Mouse (Mus musculus) cerebellum, postnatal 36 days (tissue): ENCODE measurements around the gene Pcx.
A peak's percentile ranks its signal among the peaks of the same experiment; 100 is the strongest.

Experiments used
- DNase-seq, 2 experiments: peaks; one replicate each; pipeline ENCODE4 v3.0.0; 2021 to 2022; ENCODE audit warnings: mixed read lengths in 2 of 2

Gene Pcx

DNA sequence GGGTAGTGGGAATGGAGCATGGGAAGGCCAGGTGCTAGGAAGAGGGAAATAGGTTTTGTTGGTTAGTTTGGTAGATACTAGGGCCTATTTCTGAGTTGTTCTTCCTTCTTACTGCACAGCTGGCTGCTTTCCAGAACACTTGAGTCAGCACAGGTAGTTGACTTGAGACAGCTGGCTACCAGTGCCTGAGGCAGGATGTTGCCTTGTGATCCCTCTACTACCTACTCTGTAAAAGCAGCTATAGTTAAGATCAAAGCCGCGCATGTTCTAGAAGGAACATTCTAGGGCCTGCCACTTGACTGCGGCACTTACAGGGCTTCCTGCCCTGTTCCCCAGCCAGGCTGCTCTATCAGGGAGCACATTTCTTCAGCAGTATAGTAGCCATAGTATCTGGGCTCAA lies 79.8 kb downstream of the Pcx start:
- DNase-seq = no peak

DNA sequence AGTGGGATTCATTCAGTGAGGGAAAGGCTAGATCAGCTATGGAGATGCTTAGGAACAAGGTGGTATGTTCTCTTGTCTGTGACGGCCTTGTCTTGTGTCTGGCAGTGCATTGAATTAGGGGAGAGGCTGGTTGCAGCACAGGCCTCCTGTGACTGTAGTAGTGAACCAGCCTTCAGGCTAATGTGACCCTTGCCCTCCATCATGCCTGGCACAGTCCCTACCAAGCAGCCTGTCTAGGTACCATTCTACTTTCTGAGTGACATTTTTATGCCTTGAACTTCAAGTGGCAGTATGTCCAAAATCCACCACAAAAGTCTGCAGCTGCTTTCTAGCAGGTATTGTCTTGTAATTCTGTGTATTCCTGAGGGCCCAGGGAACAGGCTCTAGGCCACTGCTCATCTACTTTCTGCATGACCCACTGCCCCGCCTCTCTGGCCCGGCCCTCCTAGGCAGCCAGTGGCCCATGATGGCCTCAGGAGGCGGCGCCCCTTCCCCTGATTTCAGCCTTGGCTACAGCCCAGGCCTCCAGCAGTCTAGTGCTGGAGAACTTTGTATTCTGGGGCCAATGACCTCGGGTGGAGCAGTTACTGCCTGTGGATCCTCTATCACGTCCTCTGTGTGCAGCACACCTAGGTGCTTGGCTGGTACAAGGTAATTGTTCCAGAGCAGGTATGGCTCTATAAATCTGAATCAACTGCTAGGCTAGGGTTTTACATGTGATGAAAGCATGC lies 83.7 kb downstream of the Pcx start:
- no peak for DNase-seq

DNA sequence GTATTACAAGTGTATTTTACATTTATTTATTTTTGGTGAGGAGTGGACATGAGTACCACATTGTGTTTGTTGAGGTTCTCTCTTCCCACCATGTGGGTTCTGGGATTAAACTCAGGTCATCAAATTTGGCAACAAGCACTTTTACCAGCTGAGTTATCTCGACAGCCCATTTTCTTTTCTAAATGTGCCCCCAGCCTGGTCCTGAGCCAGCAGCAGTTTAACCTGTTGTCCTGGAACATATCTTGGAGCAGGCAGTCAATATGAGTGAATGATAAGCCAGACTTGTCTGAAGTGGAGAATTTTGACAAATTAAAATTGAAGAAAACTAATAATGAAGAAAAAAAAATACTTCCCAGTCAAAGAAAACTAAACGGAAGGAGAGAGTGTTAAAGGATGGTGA lies 85.8 kb downstream of the Pcx start:
- no peak for DNase-seq

- DNase-seq = no peak
Measured at GRCm38 (mm10) chr19:4602459-4602858, 92.2 kb downstream of the Pcx start.

DNA sequence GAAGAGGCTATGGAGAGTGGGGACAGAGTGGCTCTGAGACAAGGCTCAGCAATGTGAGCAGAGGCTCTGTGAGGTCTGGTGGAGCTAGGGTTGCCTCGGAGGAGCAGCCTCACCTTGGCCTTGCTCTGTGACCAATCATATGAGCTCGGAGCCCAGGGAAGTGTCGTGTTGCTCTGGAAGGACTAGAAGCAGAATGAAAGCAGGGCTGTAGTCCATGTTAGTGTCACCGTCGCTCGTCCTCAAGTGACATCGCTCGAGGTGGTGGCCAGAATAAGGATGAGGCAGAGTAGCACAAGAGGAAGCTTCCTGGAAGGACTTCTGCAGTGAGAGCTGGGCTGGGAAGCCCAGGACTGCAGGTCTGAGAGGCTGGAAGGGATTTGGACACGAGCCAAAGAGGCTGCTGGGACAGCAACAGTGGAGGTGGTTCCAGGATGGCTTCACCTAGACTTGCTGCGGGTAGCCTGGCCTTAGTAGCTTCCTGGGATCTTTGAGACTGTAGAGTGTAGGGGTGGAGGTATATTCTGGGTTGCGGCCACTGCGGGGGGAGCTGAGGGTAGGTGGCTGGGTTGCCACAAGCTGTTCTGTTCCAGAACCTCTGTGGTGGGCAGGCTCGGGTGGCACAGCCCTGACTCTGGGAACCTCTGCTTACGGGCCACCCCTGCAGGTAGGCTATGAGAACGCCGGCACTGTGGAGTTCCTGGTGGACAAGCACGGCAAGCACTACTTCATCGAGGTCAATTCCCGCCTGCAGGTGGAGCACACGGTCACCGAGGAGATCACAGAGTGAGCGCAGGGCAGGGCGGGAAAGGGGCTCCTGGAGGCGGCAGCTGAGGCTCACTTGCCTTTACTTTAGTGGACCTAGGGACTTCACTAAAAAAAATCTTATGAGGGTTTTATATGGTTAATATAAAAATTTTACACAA lies 93.8 kb downstream of the Pcx start:
- DNase-seq = peak; percentile 63 to 66

DNA sequence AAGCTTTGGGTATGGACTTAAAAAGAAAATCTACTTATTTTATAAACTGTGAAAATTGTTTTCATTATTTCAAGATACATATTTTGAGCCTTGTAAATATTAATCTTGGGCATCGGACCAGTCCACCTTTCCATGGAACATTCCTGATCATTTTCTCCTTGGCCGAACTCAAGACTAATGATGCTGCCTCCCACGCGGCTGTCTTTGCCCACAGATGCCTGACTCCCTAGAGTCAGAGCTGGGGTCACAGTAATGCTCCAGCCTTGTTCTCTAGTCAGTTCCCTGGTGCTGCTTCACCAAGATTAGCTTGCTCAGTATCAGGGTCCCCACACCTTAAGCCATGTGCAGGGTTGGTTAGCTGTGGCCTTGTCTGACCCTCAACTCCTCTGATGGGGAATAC lies 95.4 kb downstream of the Pcx start:
- DNase-seq = no peak

- no peak for DNase-seq
Measured at GRCm38 (mm10) chr19:4607406-4607805, 97.1 kb downstream of the Pcx start.

- no peak for DNase-seq
Measured at GRCm38 (mm10) chr19:4608511-4608910, 98.2 kb downstream of the Pcx start.

GRCm38 (mm10) chr19:4610109-4610508 lies 99.8 kb downstream of the Pcx start:
- no peak for DNase-seq

GRCm38 (mm10) chr19:4612181-4612961 lies 102.1 kb downstream of the Pcx start:
- DNase-seq = no peak

GRCm38 (mm10) chr19:4613464-4614304 lies 103.4 kb downstream of the Pcx start:
- DNase-seq = peak in 1 of 2 experiments; percentile 20

GRCm38 (mm10) chr19:4614305-4615150 lies 104.3 kb downstream of the Pcx start:
- DNase-seq = peak; percentile 37

DNA sequence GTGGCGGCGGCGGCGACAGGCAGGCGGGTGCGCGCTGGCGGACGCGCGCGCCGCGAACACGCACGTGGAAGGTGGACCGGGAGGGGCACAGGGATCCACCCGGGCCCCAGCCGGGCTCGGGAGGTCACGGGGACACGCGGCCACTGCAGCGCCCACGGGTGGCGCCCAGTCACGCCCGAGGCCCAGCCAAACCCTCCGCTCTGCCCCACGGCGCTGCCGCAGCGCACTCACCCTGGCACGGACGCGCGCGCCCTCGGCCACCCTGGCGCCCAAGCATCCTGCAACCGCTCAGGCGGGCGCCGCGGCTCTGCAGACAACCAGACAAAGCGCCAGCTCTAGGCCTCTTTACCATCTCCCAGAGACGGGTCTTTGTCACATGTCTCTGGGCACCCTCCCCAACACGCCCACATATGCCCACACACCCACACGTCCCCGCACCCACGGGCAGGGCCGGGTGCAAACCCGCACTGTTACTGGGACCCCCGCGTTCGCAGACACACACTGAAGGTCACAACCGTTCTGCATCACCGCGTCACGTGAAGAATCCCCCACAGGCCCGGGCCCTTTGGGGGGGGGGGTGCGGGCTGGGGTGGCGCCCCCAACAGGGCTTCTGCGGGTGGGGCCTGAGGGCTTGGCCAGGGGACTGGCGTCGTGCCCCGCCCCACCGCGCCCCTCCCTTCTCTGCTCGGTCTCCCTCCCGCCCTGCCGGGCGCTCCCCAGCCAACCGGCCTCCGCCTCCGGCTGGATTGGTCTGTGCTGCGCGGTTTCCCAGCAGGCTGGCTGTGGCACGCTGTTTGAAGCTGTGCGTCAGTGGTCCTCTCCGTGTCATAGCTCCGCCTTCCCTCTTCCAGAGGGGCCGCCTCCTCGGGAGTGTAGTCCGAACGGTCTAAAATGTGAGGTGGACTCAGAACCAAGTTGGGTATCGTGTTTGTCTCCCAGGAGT lies 105.2 kb downstream of the Pcx start, which contains the start of gene Lrfn4:
Lrfn4 (minus strand) TSS at position 517 of the 943 bp plus-strand sequence.
- DNase-seq = peak; percentile 80 to 85

- no peak for DNase-seq
Measured at GRCm38 (mm10) chr19:4616546-4616945, 106.3 kb downstream of the Pcx start.

GRCm38 (mm10) chr19:4618183-4618582 lies 107.9 kb downstream of the Pcx start:
- DNase-seq = no peak

GRCm38 (mm10) chr19:4619461-4619860 lies 109.2 kb downstream of the Pcx start:
- no peak for DNase-seq

DNA sequence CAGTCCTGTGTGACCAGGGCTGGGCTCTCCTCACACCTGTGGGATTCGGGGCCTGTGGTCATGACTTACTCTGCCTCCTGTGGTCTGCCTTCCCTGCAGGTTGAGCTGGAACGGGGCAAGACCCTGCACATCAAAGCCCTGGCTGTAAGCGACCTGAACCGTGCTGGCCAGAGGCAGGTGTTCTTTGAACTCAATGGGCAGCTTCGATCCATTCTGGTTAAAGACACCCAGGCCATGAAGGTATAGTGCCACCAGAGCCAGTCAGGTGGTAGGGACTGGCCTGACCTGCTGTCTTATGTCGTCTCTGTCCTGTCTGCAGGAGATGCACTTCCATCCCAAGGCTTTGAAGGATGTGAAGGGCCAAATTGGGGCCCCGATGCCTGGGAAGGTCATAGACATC lies 110.4 kb downstream of the Pcx start:
- no peak for DNase-seq

DNA sequence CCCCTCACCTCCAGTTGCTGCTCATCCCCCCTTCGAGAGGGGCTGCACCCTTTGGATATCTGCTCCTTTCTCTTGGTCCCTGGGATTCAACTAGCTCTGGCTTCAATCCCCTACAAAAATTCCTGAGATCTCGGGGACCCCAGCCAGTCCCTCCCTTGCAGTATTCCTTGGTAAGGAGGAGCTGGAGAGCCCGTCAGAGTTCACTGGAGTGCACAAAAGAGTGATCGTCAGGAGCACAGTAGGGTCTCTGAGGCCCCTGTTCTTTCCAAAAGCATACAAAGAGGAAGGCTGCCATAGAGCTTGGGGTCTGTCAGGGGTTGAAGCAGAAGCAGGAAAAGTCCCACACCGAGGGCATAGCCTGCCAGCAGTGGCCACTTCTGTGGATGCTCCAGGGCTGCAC lies 112.5 kb downstream of the Pcx start:
- no peak for DNase-seq

GRCm38 (mm10) chr19:4623419-4623818 lies 113.1 kb downstream of the Pcx start:
- no peak for DNase-seq

- DNase-seq = no peak
Measured at GRCm38 (mm10) chr19:4624006-4624405, 113.7 kb downstream of the Pcx start.
